Mouse (Mus musculus): ENCODE measurements around the gene Lhx1.

The Lhx1 gene

DNA sequence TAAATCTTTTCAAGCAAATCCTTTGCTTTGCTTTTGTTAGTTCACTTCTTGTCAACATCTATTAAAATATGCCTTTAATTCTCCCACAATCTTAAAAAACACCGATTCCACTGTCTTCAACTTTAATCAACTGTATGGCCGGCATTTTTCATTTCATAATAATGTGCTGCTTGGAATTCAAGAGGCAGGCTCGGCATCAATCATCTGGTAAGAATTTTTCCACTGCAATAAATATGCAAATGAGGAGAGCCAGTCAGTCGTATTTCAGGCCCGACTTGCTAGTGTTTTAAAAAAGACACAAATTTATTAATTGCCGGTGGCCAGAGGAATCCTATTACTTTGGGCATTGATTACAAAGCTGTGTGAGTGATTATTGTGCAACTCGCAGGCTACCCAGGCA lies 43.7 kb downstream of the Lhx1 start:
- DNase-seq (ENCODE audit: low spot score) = no peak

DNA sequence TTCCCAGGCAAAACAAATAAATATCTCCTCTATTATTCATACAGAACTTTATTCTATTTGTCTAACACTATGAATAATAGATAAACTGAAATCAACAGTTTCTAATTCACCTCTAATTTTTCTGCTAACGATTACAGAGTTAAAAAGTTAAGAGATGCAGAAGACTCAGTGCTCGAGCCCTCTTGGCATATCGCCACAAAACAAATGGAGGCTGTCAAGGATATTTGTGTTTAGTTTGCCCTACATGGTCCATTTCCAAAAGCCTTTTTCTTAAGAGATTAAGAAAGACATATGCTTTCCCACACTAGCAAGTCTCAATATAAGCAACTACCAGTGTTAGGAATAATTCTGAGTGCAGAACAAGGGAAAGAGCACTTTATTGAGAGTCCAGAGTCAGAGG lies 44.9 kb downstream of the Lhx1 start:
- DNase-seq (ENCODE audit: low spot score) = no peak

DNA sequence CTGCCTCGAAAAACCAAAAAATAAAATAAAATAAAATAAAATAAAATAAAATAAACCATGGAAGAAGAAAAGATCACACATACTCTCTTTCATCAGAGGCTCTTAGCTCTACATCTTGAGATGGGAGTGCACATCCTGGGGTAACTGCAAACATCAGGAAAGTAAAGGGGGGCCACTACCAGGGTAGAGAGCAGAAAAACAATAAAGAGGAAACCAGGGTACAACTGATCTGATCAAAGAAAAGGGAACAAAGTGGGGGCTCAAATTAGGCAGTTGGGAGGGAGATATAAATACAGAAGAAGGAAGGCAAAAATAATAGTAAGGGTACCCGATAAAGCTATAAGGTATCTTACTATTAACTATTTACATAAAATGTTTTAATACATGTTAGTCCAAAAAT lies 48.7 kb downstream of the Lhx1 start:
- no peak for DNase-seq (ENCODE audit: low spot score)

DNA sequence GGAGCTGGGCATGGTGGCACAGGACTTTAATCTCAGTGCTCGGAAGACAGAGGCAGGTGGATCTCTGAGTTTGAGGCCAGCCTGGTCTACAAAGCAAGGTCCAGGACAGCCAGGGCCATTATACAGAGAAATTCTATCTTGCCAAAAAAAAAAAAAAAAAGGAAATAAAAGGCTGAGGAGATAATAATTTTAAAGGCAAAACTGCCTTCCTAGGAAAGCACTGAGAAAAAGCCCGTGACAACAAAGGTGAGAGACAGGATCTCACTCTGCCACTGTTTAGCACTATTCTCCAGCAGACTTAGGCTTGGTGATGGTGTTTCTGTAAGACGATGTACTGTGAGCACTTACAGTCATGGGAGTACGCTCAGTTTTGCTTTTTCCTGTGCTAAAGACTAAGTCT lies 49.3 kb downstream of the Lhx1 start:
- DNase-seq (ENCODE audit: low spot score) = no peak

DNA sequence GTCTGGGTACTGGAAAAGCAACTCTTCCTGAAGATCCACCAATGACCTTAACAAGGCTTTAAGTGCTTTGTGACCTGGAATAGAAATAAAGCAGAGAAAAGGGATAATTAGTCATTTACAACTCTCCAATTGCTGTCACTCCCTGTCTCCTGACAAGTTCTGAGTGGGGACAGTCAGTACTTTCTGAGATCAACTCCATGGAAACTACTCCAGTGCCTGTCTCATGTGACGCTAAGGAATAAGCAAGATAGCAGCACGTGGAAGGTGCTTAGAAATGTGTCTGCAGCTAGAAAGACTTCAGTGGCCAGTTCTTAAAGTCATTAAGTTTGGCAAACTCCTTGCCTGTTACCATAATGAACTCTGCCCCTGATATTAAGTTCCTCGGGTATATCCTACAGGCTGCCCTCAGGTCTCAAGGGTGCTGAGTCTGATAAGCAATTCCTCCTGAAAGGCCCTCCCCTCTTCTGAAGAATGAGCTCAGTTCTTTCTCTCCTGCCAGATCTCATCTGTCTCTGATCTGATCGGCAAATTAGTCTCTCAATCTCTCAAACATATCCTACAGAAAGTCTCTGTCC lies 52.2 kb downstream of the Lhx1 start:
- DNase-seq (ENCODE audit: low spot score) = no peak

All from c-Kit-positive CD71-positive TER-119-positive erythroid progenitor cells, embryonic 14.5 days (primary cell).